Mouse (Mus musculus) fat pad, adult 2 months (tissue): ENCODE results near the gene Hmgcs2.
"Not testable (repeated sequence)": the region's sequence is repeated elsewhere in the genome, so short reads cannot be mapped to it uniquely, and the experiment has no call there.

Source experiments
- DNase-seq: peaks from one replicate; pipeline ENCODE4 v3.0.0-alpha.2; 2011; ENCODE audit warnings: low read depth, low spot score; ENCODE audit errors: extremely low read depth

Hmgcs2 gene

DNA sequence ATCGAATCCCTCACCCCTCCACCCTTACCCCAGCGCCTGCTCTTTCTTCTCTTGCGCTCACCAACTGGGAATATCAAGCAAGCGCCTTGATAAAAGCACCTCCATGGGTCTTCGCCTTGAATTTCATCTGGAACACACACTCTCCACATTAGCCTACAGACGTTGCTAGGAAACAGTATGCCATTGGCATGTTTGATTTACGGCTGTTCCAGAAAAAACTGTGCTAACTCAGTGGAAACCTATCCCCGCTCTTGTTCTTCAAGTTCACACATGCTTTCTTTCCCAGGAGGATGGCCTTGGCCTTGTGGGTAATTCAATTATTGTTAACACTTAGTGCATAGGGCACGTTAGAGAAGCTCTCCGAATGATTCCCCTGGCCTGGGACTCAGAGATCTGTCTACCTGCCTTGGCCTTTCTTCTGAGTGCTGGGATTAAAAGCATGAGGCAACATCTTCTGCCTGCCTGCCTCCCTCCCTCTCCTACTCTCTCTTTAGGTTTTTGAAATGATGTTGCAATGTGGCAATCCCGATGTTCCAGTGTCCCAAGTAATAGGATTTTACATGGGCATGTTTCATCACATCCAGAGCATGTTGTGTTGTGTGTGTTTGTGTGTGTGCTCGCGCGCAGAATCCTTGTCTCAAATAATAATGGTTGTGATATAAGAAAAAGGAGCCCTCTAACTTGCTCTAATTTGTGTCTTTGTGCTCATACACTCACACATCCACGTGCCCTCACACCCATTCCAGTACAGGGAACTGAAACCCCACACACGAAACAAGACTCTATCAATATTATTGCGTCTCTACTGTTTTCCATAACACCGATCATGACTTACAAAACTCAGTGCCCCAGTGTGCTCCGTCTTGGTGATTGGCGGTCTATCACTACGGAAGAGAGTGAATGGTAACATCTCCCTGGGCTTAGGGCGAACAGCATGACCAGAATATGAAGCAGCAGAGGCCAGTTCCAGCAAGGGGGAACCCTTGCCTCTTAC lies 56.7 kb downstream of the Hmgcs2 start:
- DNase-seq: peak; percentile 93

- DNase-seq: no peak
Observed at GRCm38 (mm10) chr3:98338584-98339041, 58.4 kb downstream of the Hmgcs2 start.

DNA sequence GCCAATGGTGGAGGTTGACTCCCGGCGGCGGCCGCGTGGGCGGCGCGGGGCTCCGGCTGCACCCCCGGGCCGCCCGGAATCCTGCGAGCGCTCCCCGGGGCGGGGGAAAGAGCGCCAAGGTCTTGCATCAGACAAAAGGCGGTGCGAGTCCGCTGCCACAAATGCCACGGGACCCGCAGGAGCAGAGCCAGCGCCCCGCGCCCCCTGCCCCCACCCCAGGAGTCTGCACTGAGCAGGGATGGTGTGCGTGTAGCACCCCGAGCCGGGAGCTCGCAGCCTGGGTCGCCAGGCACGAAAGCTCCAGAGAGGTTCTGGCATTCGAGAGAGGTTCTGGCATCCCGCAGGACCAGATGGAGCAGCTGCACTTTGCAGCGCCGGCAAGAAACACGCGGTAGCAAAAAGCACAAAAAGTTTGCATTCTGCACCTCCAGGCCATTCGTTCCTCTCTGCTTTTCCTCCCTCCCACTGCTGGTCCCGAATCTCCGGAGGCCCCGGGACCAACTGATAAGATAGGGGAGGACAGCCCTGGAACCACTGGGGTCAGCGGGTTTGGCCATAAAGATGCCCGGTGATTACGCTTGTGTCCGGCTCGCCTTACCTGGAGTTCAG lies 59.0 kb downstream of the Hmgcs2 start:
- DNase-seq: no peak

GRCm38 (mm10) chr3:98339706-98340109 lies 59.5 kb downstream of the Hmgcs2 start, which contains the start of gene Phgdh:
TSS of gene Phgdh (minus strand) at chr3:98339990.
- not testable (repeated sequence) for DNase-seq

GRCm38 (mm10) chr3:98340818-98341594 lies 60.8 kb downstream of the Hmgcs2 start:
- no peak for DNase-seq

DNA sequence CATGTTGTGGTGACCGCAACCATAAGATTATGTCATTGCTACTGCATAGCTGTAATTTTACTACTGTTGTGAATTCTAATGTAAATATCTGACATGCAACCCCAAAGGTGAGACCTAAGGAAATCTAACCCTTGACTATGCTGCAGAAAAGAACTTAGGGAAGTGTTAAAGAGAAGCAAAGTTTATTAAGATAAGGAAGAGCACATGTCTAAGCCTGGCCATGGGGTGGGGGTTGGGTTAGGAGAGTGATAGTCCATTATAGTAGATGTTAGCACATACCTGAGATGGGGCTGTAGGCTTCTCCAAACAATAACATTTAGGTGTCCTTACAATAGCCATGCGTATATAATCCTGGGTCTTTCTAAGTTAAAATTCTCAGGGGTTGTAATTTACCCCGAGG lies 63.0 kb downstream of the Hmgcs2 start:
- DNase-seq: no peak

DNA sequence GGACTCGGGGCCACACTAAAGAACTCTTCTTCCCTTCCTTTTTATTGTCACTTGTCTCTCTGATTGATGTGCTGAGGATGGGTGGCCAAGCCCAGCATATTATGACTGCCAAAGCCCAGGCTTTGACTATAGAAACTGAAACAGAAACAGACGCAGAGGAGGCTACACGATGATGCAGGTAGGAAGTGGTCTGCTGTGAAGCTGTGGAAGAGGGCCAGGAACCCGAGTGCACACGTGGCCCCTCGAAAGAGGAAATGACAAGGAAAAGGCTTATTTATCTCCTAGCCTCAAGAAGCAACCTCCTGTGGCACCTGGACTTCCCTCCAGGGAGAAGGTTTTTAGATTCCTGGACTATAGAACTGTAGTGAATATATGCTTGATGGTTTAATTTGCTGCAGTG lies 67.9 kb downstream of the Hmgcs2 start:
- DNase-seq: no peak

DNA sequence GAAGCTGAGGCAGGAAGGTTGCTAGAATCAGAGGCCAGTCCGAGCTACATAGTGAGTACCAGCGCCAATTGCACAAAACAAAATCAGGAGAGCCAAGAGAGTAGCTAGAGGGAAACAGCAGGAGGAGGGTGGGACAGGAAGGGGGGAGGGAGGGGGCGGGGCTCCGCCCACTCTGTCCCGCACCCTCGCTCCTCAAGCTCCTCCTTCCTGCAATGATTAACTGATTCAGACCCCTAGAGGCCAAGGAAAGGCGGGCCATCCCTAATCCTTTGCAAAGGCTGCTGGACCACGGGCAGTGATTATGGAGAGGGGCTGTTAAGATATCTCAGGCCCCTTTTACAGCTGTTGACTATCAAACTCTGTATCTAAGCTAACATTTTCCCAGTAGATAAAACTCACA lies 68.5 kb downstream of the Hmgcs2 start:
- DNase-seq: no peak

- DNase-seq: no peak
Observed at GRCm38 (mm10) chr3:98353892-98354291, 73.7 kb downstream of the Hmgcs2 start.

DNA sequence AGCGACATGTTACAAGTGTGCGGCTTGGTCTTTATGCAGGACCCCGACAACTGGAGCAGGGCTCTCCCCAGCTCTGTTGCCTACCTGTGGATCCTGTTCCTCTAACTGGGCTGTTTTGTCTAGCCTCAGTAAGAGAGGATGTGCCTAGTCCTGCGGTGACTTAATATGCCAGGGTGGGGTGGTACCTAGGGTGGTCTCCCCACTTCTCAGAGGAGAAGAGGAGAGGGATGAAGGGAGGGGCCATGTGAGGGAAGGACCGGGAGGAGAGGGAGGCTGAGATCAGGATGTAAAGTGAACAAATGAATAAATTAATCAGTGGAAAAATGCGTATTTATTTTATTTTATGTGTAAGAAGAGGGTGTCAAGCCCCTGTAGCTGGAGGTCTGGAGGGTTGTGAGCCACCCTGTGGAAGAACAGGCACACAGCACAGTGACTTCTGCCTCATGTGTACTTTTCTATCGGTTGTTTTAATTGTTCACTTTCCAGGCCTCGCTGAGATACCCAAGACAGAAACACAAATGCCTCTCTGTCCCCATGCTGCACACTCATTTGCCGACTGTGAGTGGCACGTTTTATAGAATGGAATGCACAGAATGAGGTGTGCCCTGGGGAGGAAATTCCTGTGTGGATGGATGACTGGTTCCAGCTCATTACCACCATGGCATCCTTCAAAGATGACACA lies 75.2 kb downstream of the Hmgcs2 start:
- no peak for DNase-seq

GRCm38 (mm10) chr3:98356026-98356365 lies 75.8 kb downstream of the Hmgcs2 start:
- no peak for DNase-seq

DNA sequence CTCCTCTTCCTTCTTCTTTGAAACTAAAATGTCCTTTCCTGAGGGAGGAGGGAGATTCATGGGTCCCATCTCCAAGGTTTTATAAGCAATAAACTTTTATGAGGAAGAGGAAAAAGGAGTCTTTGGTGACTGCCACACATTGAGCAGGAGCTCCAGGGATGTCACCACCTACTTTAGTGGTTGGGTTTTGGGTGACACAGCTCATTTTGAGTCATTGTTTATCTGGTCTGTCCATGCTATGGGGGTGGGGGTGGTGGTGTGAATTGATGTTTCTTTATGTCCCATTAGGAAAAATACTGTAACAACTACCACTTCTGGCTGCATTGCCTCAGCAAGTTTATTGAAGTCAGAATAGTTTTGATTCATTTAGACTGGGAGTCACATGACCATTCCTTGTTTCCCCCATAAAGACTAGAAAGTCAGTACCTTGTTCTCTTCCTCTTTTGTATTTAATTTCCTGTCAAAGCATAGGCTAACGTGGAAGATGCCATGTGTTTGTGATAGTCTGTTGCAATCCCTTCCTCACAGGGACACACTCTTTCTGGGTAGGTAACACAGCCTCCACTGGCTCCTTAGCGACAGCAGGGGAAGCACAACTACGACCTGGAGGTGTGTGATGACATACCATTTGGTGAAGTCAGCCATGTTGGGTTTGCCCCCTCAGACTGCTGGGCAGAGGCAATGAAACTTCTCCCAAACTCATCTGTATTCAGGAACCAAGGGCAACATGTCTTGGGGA lies 76.6 kb downstream of the Hmgcs2 start:
- no peak for DNase-seq
